Mouse (Mus musculus): ENCODE measurements at regions not wholly inside any gene's neighbourhood (a gene's known extent, or its start where the extent isn't known, plus 50 kb on each side); places are given as distances from the start of the nearest gene placed in this dataset.

DNA sequence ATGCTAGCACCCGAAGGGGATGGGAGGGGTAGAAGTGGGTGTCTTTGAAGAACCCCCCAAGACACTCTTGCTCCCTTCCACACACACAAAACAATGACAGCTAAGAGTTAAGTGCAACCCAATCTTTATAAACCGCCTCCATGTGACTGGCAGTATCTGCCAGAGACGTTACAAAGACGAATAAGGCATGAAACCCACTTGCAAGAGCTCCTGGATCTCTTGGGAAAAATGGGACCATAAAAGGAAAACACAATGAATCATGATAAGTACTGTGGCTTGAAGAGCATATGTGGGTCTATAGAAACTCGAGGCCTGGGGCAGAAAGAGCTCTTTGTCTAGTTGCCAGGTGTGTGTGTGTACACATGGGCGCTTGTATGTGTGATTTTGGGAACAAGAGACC, 237.6 kb upstream of the Lyplal1 start:
- peaks cover 7% of the 10 kb centered on the region for H3K4me1 ChIP-seq
- H3K27me3 ChIP-seq: no peaks in the 10 kb centered on the region
- H3K27ac ChIP-seq: no peak overlapping the region
- no peak overlapping the region for H3K4me2 ChIP-seq
- H3K9me3 ChIP-seq (replicated peaks): no peaks in the 10 kb centered on the region
- H3K9ac ChIP-seq: no peak overlapping the region
- ATAC-seq (replicated peaks; ENCODE audit: low FRiP score): no peak
- H3K4me3 ChIP-seq (replicated peaks): no peak overlapping the region
- WGBS: 50% methylated on average over 6 of the region's 6 CpGs
- H3K36me3 ChIP-seq: no peaks in the 10 kb centered on the region

DNA sequence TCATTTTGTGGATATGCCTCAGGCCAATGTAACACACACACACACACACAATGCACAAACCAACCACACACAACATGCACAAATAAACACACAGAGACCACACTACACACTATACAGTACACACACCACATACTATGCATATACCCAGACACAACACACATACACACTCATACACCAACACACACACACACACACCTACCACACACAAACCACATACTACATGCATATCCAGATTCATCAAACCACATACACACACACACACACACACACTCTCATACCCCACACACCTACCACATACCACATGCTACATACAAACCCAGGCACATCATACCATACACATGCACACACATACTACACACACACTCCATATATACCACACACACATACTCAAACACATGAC, 237.0 kb upstream of the Lyplal1 start:
- Histone ChIP-seq H3K27me3 (no peaks in the 10 kb centered on the region), H3K36me3 (no peaks in the 10 kb centered on the region), H3K4me2 (no peak overlapping the region), H3K4me3 (replicated peaks) (no peak overlapping the region), H3K27ac (no peak overlapping the region), H3K9me3 (replicated peaks) (no peaks in the 10 kb centered on the region), H3K9ac (no peak overlapping the region), H3K4me1 (peaks cover 7% of the 10 kb centered on the region)
- no peak for ATAC-seq (replicated peaks; ENCODE audit: low FRiP score)

DNA sequence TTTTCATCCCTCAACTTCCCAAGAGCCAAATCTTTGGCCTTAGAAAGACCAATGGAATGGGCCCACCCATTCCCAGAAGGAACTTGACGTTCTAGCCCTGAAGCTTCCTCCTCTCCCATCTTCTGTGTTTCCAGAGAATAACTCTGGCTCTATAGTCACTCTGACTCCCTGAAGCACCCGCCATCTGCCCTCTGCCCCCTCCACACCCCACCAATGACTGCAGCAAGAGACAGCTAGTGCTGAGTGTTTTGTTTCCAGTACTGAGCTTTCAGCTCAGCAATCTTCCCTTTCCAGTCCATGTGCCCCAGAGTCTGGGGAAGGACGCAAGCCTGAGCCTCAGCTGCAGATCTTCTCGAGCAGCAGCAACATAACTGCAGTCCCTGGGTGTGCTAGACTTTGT, 233.3 kb upstream of the Lyplal1 start:
- no peak overlapping the region for H3K27ac ChIP-seq
- 81% methylated on average over 4 of the region's 4 CpGs for whole genome bisulfite sequencing
- no peaks in the 10 kb centered on the region for H3K36me3 ChIP-seq
- no peaks in the 10 kb centered on the region for H3K27me3 ChIP-seq
- H3K4me2 ChIP-seq: no peak overlapping the region
- H3K9ac ChIP-seq: no peak overlapping the region
- ATAC-seq (replicated peaks; ENCODE audit: low FRiP score): no peak
- H3K4me1 ChIP-seq: peaks cover 14% of the 10 kb centered on the region
- no peak overlapping the region for H3K4me3 ChIP-seq (replicated peaks)
- H3K9me3 ChIP-seq (replicated peaks): no peaks in the 10 kb centered on the region

DNA sequence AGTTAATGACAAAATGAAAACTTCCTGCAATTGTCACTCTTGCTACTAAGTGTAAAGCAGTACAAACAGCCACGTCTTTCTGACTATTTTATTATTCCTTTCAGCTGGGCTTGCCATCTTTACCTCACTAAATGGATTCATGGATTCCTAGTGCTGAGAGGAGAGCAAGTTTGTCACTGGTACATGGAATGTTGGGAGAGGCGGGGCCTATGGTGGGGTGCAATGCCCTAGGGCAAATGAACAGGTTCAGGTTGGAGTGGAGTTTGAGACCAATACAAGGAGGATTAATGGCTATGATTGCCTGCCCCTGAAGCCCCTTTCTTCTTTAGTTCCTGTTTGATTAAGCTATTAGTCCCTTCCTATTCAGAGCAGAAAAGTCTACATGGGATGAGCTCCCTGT, 232.9 kb upstream of the Lyplal1 start:
- no peak for ATAC-seq (replicated peaks; ENCODE audit: low FRiP score)
- Histone ChIP-seq H3K9me3 (replicated peaks) (no peaks in the 10 kb centered on the region), H3K9ac (no peak overlapping the region), H3K27me3 (no peaks in the 10 kb centered on the region), H3K36me3 (no peaks in the 10 kb centered on the region), H3K4me3 (replicated peaks) (no peak overlapping the region), H3K4me2 (no peak overlapping the region), H3K4me1 (peaks cover 14% of the 10 kb centered on the region), H3K27ac (no peak overlapping the region)
- WGBS: 88% methylated on average over 2 of the region's 2 CpGs

DNA sequence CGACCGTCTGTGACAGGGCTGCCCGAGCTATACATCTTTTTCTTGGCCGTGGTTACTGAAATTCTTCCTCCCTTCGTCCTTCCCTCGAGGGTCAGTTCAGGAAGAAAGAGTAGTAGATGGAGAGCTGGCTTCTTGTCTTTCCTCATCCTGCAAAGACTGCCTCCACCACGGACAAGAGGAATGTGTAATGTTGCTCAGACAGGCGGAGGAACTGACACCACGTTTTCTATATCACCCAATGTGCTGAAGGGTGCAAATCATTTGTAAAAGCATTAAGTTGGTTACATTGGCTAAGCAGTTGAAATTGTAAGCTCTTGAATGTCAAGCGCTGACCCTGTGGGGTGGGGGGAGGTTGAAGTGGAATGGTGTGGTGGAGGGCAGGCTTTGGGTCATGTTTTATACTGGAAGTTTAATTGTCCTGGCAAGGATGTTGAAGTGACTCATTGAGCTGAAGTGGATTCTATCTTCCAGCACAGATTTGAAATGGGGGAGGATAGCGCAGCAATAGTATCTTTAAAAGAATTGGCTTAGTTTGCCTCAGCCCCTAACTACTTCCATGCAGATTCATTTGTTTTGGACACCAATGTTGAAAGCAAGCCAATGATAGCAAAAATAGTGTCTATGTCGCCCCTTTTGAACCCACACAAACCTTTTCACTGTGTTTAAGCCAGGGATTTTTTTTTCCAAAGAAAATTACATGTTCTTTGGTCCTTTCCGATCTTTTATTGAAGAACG, 230.5 kb upstream of the Lyplal1 start:
- peak; percentile 78 for ATAC-seq (replicated peaks; ENCODE audit: low FRiP score)

DNA sequence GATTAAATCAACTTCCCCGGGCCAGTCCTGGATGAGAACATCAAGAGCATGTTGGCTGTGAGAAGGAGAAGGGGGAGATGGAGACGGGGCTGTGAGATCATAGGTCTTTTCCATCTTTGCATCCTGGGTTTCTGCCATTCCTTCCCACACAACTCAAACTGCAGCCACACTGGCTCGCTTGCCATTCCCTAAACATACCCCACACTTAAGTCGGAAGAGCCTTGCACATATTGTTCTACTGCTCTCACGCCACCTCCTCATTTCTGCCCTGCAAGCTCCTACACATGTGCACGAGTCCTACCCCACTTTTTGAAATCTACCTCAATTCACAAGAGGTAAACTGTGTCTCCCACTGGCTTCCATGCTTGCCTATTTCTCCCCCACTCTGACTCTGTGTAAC, 228.3 kb upstream of the Lyplal1 start:
- Histone ChIP-seq H3K4me3 (replicated peaks) (no peak overlapping the region), H3K27me3 (no peaks in the 10 kb centered on the region), H3K36me3 (no peaks in the 10 kb centered on the region), H3K9me3 (replicated peaks) (no peaks in the 10 kb centered on the region), H3K9ac (no peak overlapping the region), H3K4me1 (peaks cover 14% of the 10 kb centered on the region), H3K27ac (no peak overlapping the region), H3K4me2 (no peak overlapping the region)
- no peak for ATAC-seq (replicated peaks; ENCODE audit: low FRiP score)
- 90% methylated on average over 6 of the region's 6 CpGs for WGBS

More for the DNA sequence above, 230.5 kb upstream of the Lyplal1 start:
- H3K27ac ChIP-seq: no peak overlapping the region
- H3K36me3 ChIP-seq: no peaks in the 10 kb centered on the region
- peaks cover 14% of the 10 kb centered on the region for H3K4me1 ChIP-seq
- H3K9me3 ChIP-seq (replicated peaks): no peaks in the 10 kb centered on the region
- 0 out of 2 replicates have a peak overlapping the region, but pooled peaks have one; percentile 12 for H3K4me2 ChIP-seq
- no peak overlapping the region for H3K9ac ChIP-seq
- WGBS: 40% methylated on average over 14 of the region's 14 CpGs
- H3K4me3 ChIP-seq (replicated peaks): no peak overlapping the region
- H3K27me3 ChIP-seq: no peaks in the 10 kb centered on the region

DNA sequence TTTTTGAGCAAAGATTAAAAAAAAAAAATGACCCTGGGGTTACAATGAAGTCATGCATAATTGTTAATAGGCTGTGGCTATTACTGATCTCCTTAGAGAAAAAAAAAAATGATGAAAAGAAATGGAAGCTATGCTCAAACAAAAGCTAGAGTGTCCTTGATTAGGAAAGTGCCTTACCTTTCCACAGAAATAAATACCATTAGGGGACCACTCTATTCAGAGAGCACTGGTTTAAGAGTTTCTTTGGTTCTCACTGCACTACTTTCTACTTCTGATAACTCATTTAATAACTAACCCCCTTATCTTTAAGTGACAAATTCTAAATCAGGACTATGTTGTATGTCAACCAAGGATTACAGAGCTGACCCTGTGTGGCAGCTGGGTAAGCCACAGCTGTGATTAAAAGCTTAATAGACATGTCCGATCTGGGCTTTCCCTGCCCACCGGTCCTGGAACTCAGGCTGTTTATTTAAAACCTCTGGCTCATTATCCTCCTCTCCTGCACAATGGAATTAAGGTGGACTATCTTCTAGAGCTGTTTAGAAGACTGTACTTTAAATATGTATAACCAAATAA, 225.9 kb upstream of the Lyplal1 start:
- no peak overlapping the region for H3K4me3 ChIP-seq (replicated peaks)
- no peaks in the 10 kb centered on the region for H3K27me3 ChIP-seq
- H3K4me1 ChIP-seq: peaks cover 3% of the 10 kb centered on the region
- no peak overlapping the region for H3K4me2 ChIP-seq
- H3K9ac ChIP-seq: no peak overlapping the region
- 31% methylated on average over 2 of the region's 2 CpGs for WGBS
- H3K36me3 ChIP-seq: no peaks in the 10 kb centered on the region
- no peaks in the 10 kb centered on the region for H3K9me3 ChIP-seq (replicated peaks)
- H3K27ac ChIP-seq: no peak overlapping the region
- no peak for ATAC-seq (replicated peaks; ENCODE audit: low FRiP score)

DNA sequence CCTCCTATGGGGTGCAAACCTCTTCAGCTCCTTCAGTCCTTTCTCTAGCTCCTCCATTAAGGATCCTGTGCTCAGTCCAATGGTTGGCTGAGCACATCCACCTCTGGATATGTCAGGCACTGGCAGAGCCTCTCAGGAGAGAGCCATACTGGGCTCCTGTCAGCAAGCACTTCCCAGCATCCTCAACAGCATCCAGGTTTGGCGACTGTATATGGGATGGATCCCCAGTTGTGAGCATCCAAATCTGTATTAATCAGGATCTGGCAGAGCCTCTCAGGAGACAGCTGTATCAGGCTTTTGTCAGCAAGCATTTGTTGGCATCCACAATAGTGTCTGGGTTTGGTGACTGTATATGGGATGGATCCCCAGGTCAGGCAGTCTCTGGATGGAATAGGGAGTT, 225.3 kb upstream of the Lyplal1 start:
- WGBS: 82% methylated on average over 1 of the region's 1 CpGs
- Histone ChIP-seq H3K4me2 (no peak overlapping the region), H3K9me3 (replicated peaks) (no peaks in the 10 kb centered on the region), H3K9ac (no peak overlapping the region), H3K4me1 (no peaks in the 10 kb centered on the region), H3K27ac (no peak overlapping the region), H3K27me3 (no peaks in the 10 kb centered on the region), H3K4me3 (replicated peaks) (no peak overlapping the region), H3K36me3 (no peaks in the 10 kb centered on the region)
- no peak for ATAC-seq (replicated peaks; ENCODE audit: low FRiP score)

DNA sequence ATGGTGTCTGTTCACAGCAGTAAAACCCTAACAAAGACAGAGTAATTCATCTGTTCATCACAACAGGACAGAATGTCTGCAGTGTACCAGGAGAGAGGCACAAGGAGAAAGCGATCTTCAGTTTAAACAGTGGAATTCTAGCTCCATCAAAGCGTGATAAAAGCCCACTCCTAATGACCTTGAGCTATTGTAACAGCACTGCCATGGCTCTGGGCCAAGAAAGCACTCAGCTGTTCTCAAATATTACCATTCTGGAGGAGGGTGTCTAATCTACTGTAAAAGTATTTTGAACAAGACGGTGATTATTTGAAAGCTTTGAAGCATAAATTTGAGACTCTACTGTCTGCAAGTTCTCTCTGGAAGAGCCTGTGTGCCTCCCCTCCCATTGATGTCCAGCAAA, 224.8 kb upstream of the Lyplal1 start:
- Histone ChIP-seq H3K4me1 (no peaks in the 10 kb centered on the region), H3K27ac (no peak overlapping the region), H3K4me2 (no peak overlapping the region), H3K4me3 (replicated peaks) (no peak overlapping the region), H3K36me3 (no peaks in the 10 kb centered on the region), H3K9ac (no peak overlapping the region), H3K9me3 (replicated peaks) (no peaks in the 10 kb centered on the region), H3K27me3 (no peaks in the 10 kb centered on the region)
- ATAC-seq (replicated peaks; ENCODE audit: low FRiP score): no peak; the same call in 1 of the 2 replicates
- 51% methylated on average over 3 of the region's 3 CpGs for WGBS

DNA sequence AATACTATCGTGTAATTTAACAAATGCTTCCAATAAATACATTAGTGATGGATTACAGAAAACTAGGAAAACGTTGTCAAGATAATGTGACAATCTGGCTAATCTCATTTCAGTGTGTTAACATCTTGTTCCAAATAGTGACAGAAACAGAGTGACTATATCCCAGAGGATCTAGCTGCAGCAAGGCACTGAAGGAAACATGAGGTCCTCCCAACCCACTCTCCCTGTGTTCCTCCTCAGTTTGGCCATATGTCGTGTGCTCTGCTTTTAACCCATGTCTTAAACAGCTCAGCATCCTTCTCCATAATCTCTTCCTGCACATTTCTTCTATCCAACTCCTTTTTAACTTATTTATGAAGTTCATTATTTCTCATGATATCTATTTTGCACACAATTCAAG, 223.6 kb upstream of the Lyplal1 start:
- no peaks in the 10 kb centered on the region for H3K27me3 ChIP-seq
- H3K9ac ChIP-seq: no peak overlapping the region
- no peak overlapping the region for H3K4me2 ChIP-seq
- H3K4me3 ChIP-seq (replicated peaks): no peak overlapping the region
- no peak for ATAC-seq (replicated peaks; ENCODE audit: low FRiP score)
- WGBS: 86% methylated on average over 3 of the region's 3 CpGs
- H3K9me3 ChIP-seq (replicated peaks): no peaks in the 10 kb centered on the region
- no peaks in the 10 kb centered on the region for H3K36me3 ChIP-seq
- no peaks in the 10 kb centered on the region for H3K4me1 ChIP-seq
- H3K27ac ChIP-seq: no peak overlapping the region

DNA sequence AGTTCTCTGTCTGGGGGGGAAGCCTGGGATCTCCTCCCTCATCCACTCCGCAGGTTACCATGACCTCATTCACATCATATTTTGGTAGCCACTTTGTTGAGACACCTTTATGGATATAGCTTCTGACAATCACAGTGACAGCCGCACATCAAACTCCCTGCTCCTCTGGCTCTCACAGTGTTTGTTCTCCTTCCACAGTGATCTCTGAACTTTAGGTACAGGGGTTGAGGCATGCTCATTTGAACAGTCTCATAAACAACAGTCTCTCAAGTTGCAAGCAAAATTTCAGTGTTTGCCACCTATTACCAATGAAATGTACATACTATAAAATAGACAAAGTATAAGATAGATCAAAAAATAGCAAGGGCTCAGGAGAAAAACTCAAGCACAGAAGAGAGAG, 200.2 kb upstream of the Lyplal1 start:
- 84% methylated on average over 2 of the region's 2 CpGs for WGBS

DNA sequence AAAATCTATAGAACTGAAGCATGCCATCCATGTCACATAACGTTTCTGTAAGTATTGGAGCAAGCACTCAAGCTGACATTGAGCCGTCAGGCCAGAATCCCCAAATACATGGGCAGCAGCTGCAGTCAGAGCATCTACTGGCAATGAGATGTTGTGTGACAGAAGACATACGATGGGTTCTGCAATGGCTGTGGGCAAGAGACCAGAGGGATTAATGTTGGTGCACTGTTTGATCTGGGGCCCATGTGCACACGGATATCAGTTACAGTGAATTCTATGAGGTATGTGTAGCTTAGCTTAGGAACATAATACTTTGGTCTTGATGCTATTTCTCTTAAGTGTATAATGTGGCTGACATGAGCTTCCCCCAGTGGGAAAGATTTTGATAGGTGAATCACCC, 197.1 kb upstream of the Lyplal1 start:
- WGBS: 58% methylated on average over 4 of the region's 4 CpGs
- Histone ChIP-seq H3K4me3 (replicated peaks) (no peak overlapping the region), H3K27ac (no peak overlapping the region), H3K4me1 (no peaks in the 10 kb centered on the region), H3K9ac (no peak overlapping the region), H3K27me3 (no peaks in the 10 kb centered on the region), H3K36me3 (no peaks in the 10 kb centered on the region), H3K4me2 (no peak overlapping the region), H3K9me3 (replicated peaks) (no peaks in the 10 kb centered on the region)
- ATAC-seq (replicated peaks; ENCODE audit: low FRiP score): no peak

More for the DNA sequence above, 200.2 kb upstream of the Lyplal1 start:
- H3K36me3 ChIP-seq: no peaks in the 10 kb centered on the region
- no peaks in the 10 kb centered on the region for H3K4me1 ChIP-seq
- H3K27ac ChIP-seq: no peak overlapping the region
- ATAC-seq (replicated peaks; ENCODE audit: low FRiP score): no peak
- no peak overlapping the region for H3K4me3 ChIP-seq (replicated peaks)
- no peak overlapping the region for H3K4me2 ChIP-seq
- no peaks in the 10 kb centered on the region for H3K27me3 ChIP-seq
- no peaks in the 10 kb centered on the region for H3K9me3 ChIP-seq (replicated peaks)
- no peak overlapping the region for H3K9ac ChIP-seq

DNA sequence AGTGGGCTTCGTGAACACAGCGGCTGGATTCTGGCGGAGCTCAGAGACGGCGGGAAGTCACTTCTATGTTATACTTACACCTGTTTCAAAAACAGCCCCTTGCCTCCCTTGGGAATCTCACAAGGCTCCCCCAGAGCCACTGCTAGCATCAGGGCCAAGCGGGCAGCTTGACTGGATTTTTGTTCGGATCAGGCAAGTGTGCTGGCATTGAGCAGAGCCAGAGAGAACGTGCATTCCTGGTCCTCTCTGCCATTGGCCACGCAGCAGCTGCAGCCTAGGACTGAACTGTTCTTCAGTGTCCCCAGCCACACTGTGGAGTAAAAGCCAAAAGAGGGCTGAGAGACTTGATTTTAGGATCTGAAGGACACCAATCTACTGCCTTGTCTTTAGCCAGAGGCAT, 195.6 kb upstream of the Lyplal1 start:
- Histone ChIP-seq H3K9ac (no peak overlapping the region), H3K4me2 (no peak overlapping the region), H3K4me1 (no peaks in the 10 kb centered on the region), H3K4me3 (replicated peaks) (no peak overlapping the region), H3K27me3 (no peaks in the 10 kb centered on the region), H3K36me3 (no peaks in the 10 kb centered on the region), H3K9me3 (replicated peaks) (no peaks in the 10 kb centered on the region), H3K27ac (no peak overlapping the region)
- no peak for ATAC-seq (replicated peaks; ENCODE audit: low FRiP score)
- WGBS: 88% methylated on average over 9 of the region's 9 CpGs
